Mouse (Mus musculus): Measurements from ENCODE around the gene Rala.

The Rala gene

GRCm38 (mm10) chr13:17879061-17879460 is 65.0 kb downstream of the Rala start:
- DNase-seq = no peak

- no peak for DNase-seq
These were observed 77.3 kb downstream of the Rala start for GRCm38 (mm10) chr13:17866741-17867140.

GRCm38 (mm10) chr13:17860536-17860935 is 83.5 kb downstream of the Rala start:
- no peak for DNase-seq

GRCm38 (mm10) chr13:17859365-17860033 is 84.5 kb downstream of the Rala start:
- DNase-seq = no peak

GRCm38 (mm10) chr13:17857046-17857445 is 87.0 kb downstream of the Rala start:
- DNase-seq = no peak

- no peak for DNase-seq
These were observed 88.4 kb downstream of the Rala start for GRCm38 (mm10) chr13:17855492-17856138.

GRCm38 (mm10) chr13:17854755-17855154 is 89.3 kb downstream of the Rala start:
- DNase-seq = no peak

GRCm38 (mm10) chr13:17843336-17843735 is 100.7 kb downstream of the Rala start:
- no peak for DNase-seq

GRCm38 (mm10) chr13:17842756-17843155 is 101.3 kb downstream of the Rala start:
- no peak for DNase-seq

GRCm38 (mm10) chr13:17839137-17839536 is 104.9 kb downstream of the Rala start:
- no peak for DNase-seq

- DNase-seq = peak; percentile 59
These were observed 105.6 kb downstream of the Rala start for GRCm38 (mm10) chr13:17838484-17838851.

- peak; percentile 31 for DNase-seq
These were observed 106.2 kb downstream of the Rala start for GRCm38 (mm10) chr13:17837610-17838483.

- DNase-seq = no peak
These were observed 107.2 kb downstream of the Rala start for GRCm38 (mm10) chr13:17836808-17837207.

- no peak for DNase-seq
These were observed 111.1 kb downstream of the Rala start for GRCm38 (mm10) chr13:17832940-17833339.
